Mouse (Mus musculus) midbrain, embryonic 16.5 days (tissue): ENCODE data around the gene Gm3526. TPM values are rescaled to one million over a fixed set of nuclear protein-coding genes. Genes with fewer than 3 reads are reported as not detected.
"Not testable (repeated sequence)": the region's sequence is repeated elsewhere in the genome, so short reads cannot be mapped to it uniquely, and the experiment has no call there.

Experiments used
- ATAC-seq: fragments of 200-750 bp; cut with Nextera tagmentation; 2 replicates; pipeline ENCODE4 v1.8.0; 2017; ENCODE audit warnings: moderate TSS enrichment
- H3K27ac ChIP-seq: fragments of 300-500 bp; sonication (generic); 2 replicates; pipeline ENCODE4 v1.5.1; 2014; ENCODE audit warnings: mild to moderate bottlenecking, low read length, mixed read lengths
- H3K27me3 ChIP-seq: fragments of 300-500 bp; sonication (generic); 2 replicates; pipeline ENCODE4 v1.6.1; 2014; ENCODE audit warnings: low read depth, low read length, mixed read lengths; ENCODE audit not compliant: control insufficient read depth, insufficient read depth
- H3K36me3 ChIP-seq: fragments of 300-500 bp; sonication (generic); 2 replicates; pipeline ENCODE4 v1.6.1; 2014; ENCODE audit warnings: mild to moderate bottlenecking, low read length, moderate library complexity, mixed read lengths; ENCODE audit not compliant: control insufficient read depth, insufficient read depth
- H3K4me1 ChIP-seq: fragments of 300-500 bp; sonication (generic); 2 replicates; pipeline ENCODE4 v1.6.1; 2014; ENCODE audit warnings: mild to moderate bottlenecking, low read length, mixed read lengths; ENCODE audit not compliant: control insufficient read depth, insufficient read depth
- H3K4me2 ChIP-seq: fragments of 300-500 bp; sonication (generic); 2 replicates; pipeline ENCODE4 v1.6.1; 2014; ENCODE audit warnings: mild to moderate bottlenecking, low read length, mixed read lengths
- H3K4me3 ChIP-seq: fragments of 300-500 bp; sonication (generic); 2 replicates; pipeline ENCODE4 v1.5.1; 2014; ENCODE audit warnings: low read depth, mild to moderate bottlenecking, low read length, moderate library complexity, mixed read lengths
- H3K9ac ChIP-seq: fragments of 300-500 bp; sonication (generic); 2 replicates; pipeline ENCODE4 v1.6.1; 2014; ENCODE audit warnings: low read depth, low read length, mixed read lengths
- H3K9me3 ChIP-seq: fragments of 300-500 bp; sonication (generic); replicated peaks from 2 replicates; pipeline ENCODE4 v1.6.1; 2014; ENCODE audit warnings: mild to moderate bottlenecking, low read length, mixed read lengths; ENCODE audit not compliant: control insufficient read depth, poor library complexity, severe bottlenecking
- WGBS: fragments of 180-500 bp; shearing (Covaris S2); extraction: QIAGEN DNeasy Blood & Tissue Kit; methylation state at CpG from one replicate; pipeline ENCODE4 v1.1.7; 2014; 5-methylcytosine and 5-hydroxymethylcytosine counted together
- polyA plus RNA-seq: library from polyadenylated mRNA; unstranded; fragments of >200 nt; fragmentation: Nextera tagmentation; extraction: Ambion mirVana; gene quantifications from 2 replicates; pipeline ENCODE4 v1.2.1, GENCODE M21; 2015

Gm3526 gene
- 0.35 TPM in 1 of 2 replicates, not detected in the other for polyA plus RNA-seq

DNA sequence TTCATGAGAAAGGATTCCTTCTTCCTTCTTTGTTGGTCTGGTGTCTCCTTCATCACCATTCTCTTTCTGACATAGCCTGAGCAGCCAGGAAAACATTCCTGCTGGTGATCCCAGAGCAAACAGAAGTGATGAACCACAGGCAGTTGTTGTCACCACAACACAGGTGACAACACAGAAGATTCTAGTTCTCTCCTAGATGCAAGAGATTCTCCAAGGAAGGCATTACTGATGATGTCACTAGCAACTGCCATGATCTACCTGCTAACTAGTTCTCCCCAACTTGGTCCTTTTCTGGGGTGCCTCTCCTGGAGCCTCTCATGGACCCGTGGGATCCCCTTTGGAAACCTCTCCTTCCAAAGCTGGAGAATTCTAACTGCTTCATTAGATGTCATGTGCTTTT, at the start of gene Gm3526:
TSS of gene Gm3526 (minus strand) at position 101 of the 400 bp plus-strand sequence.
- H3K27ac ChIP-seq, H3K9me3 ChIP-seq, H3K4me2 ChIP-seq, H3K4me1 ChIP-seq, H3K9ac ChIP-seq, ATAC-seq, H3K4me3 ChIP-seq, H3K36me3 ChIP-seq, H3K27me3 ChIP-seq: not testable (repeated sequence)
- WGBS, result no CpG with 5 or more reads among the region's 1 CpGs

Other genes with a start within 250 kb of the Gm3526 start
- gene Gm3298, start 244.7 kb downstream of the Gm3526 start, polyA plus RNA-seq, result 2.2 TPM in 1 of 2 replicates, not detected in the other
- gene 4930555G01Rik, start 210.0 kb downstream of the Gm3526 start, polyA plus RNA-seq, result not detected in 2 replicates
- 12.1 and 13.9 TPM in 2 replicates for gene Gm8281, start 189.5 kb downstream of the Gm3526 start, polyA plus RNA-seq
- not detected in 2 replicates for gene Gm8279, start 129.1 kb downstream of the Gm3526 start, polyA plus RNA-seq
- not detected in 2 replicates for gene Gm3317, start 96.0 kb downstream of the Gm3526 start, polyA plus RNA-seq
- not detected in 2 replicates for gene Gm8271, start 74.8 kb downstream of the Gm3526 start, polyA plus RNA-seq
- gene Gm3542, start 74.3 kb upstream of the Gm3526 start, polyA plus RNA-seq, result not detected in 2 replicates
- gene Gm3500, start 128.5 kb upstream of the Gm3526 start, polyA plus RNA-seq, result 1.7 and 3.5 TPM in 2 replicates
- gene Gm3194, start 194.9 kb upstream of the Gm3526 start, polyA plus RNA-seq, result 3.6 and 4.2 TPM in 2 replicates
- gene Gm8246, start 217.2 kb upstream of the Gm3526 start, polyA plus RNA-seq, result not detected in 2 replicates
- gene Gm3187, start 223.6 kb upstream of the Gm3526 start, polyA plus RNA-seq, result 0.19 TPM in 1 of 2 replicates, not detected in the other
- 16.3 and 20.0 TPM in 2 replicates for gene Gm3488, start 241.1 kb upstream of the Gm3526 start, polyA plus RNA-seq